ENCODE assay signal across 16 mouse cellular contexts in genomic region chr4:127400165-127401145, GRCm38 (mm10). TPM values are rescaled to one million over a fixed set of nuclear protein-coding genes. Genes with fewer than 3 reads are reported as not detected.
A peak's percentile ranks its signal among the peaks of the same experiment; 100 is the strongest.
DNase-seq lines count a peak whose midpoint lies in the region; ATAC-seq lines count a peak whose summit lies in the region.
"Had no signal": no experiment of that assay in that cellular context is flagged by ENCODE, and none has a peak within 500 bp of the region (broad histone marks: within the 10 kb centered on the region; RNA-seq: fewer than 3 reads in every experiment).

No protein-coding gene starts in this region.

- no peak overlapping the region for H3K4me2 ChIP-seq in neural tube, embryonic 14.5 days (ENCODE audit: low read depth, low read length)
- H3K4me2 ChIP-seq: lung, embryonic 15.5 days; midbrain, embryonic 13.5 days had no signal

- DNase-seq in adrenal gland, postnatal 25 days, result peak; percentile 32
- DNase-seq in adrenal gland, adult (ENCODE audit: inconsistent age in 2 of 2, low spot score in 1 of 2), result no peak
- peak; percentile 36 to 62 for DNase-seq in layer of hippocampus, postnatal 14 days (ENCODE audit: low spot score in 2 of 2)
- no peak for DNase-seq in layer of hippocampus, adult 8-10 months (ENCODE audit: low spot score in 2 of 2)
- peak; percentile 87 for DNase-seq in cerebellum, adult 11-12 months
- no peak for DNase-seq in kidney, adult 18-20 months
- DNase-seq in yolk sac, embryonic 10.5 days (ENCODE audit: low spot score), result no peak
- DNase-seq: adrenal gland, adult 8-10 months; kidney, adult 9 months had no signal

- H3K9ac ChIP-seq in neural tube, embryonic 14.5 days (replicated peaks; ENCODE audit: low read depth, low read length), result no peak overlapping the region
- H3K9ac ChIP-seq: lung, embryonic 15.5 days; midbrain, embryonic 13.5 days had no signal

- no peaks in the 10 kb centered on the region for H3K27me3 ChIP-seq in neural tube, embryonic 14.5 days (ENCODE audit: control insufficient read depth, insufficient read depth, low read length)
- H3K27me3 ChIP-seq: lung, embryonic 15.5 days; midbrain, embryonic 13.5 days had no signal

- WGBS in neural tube, embryonic 14.5 days, result 71% methylated on average over 11 of the region's 11 CpGs

- no peaks in the 10 kb centered on the region for H3K9me3 ChIP-seq in neural tube, embryonic 14.5 days (ENCODE audit: control insufficient read depth, low read length)
- H3K9me3 ChIP-seq: limb, embryonic 10.5 days; lung, embryonic 15.5 days; midbrain, embryonic 13.5 days had no signal

- H3K4me1 ChIP-seq in neural tube, embryonic 14.5 days (ENCODE audit: control insufficient read depth, insufficient read depth, low read length), result no peaks in the 10 kb centered on the region
- H3K4me1 ChIP-seq: midbrain, embryonic 13.5 days had no signal

- no peaks in the 10 kb centered on the region for H3K36me3 ChIP-seq in neural tube, embryonic 14.5 days (ENCODE audit: control insufficient read depth, insufficient read depth, low read length)
- H3K36me3 ChIP-seq: limb, embryonic 10.5 days; lung, embryonic 15.5 days; midbrain, embryonic 13.5 days had no signal

- H3K27ac ChIP-seq in neural tube, embryonic 14.5 days (ENCODE audit: low read depth, low read length), result no peak overlapping the region
- H3K27ac ChIP-seq: heart, adult 2 months; limb, embryonic 10.5 days; lung, embryonic 15.5 days; midbrain, embryonic 13.5 days had no signal

- H3K4me3 ChIP-seq in neural tube, embryonic 14.5 days (ENCODE audit: low read depth, low read length), result no peak overlapping the region
- H3K4me3 ChIP-seq: heart, adult 2 months; limb, embryonic 10.5 days; lung, embryonic 15.5 days; midbrain, embryonic 13.5 days had no signal

- ATAC-seq in neural tube, embryonic 14.5 days (ENCODE audit: low read depth), result peak; percentile 31; the same call in 1 of the 2 replicates
- ATAC-seq: midbrain, embryonic 13.5 days had no signal

RNA-seq across cellular contexts. Expression of gene Gjb5, which starts 42.5 kb away (rescaled TPM):
- not detected in 2 replicates for total RNA-seq in adrenal gland, postnatal 25 days (2021)
- total RNA-seq in layer of hippocampus, postnatal 14 days (2021), result not detected
- not detected for total RNA-seq in layer of hippocampus, adult 8-10 months (2022)
- 0.21 TPM in 1 of 2 replicates, not detected in the other for polyA plus RNA-seq in neural tube, embryonic 14.5 days (2014; fragmentation: Nextera tagmentation; extraction: Ambion mirVana)

RNA-seq across cellular contexts. Expression of gene Gjb4, which starts 46.6 kb away (rescaled TPM):
- not detected in 2 replicates for total RNA-seq in adrenal gland, postnatal 25 days (2021)
- not detected for total RNA-seq in layer of hippocampus, postnatal 14 days (2021)
- total RNA-seq in layer of hippocampus, adult 8-10 months (2022), result not detected
- polyA plus RNA-seq in neural tube, embryonic 14.5 days (2014; fragmentation: Nextera tagmentation; extraction: Ambion mirVana), result not detected in 2 replicates
- total RNA-seq: adrenal gland, adult 8-10 months; heart, adult 2 months had no signal
- polyA plus RNA-seq: forebrain, embryonic 11.5 days; limb, embryonic 10.5 days; testis, adult 2 months had no signal

Comparison
In these comparisons a context has a peak if more than half of its experiments do, and no peak if none do; other contexts are left out.
1. DNase-seq: peak in adrenal gland, postnatal 25 days (single experiment), layer of hippocampus, postnatal 14 days (2 of 2) and cerebellum, adult 11-12 months (single experiment); none in adrenal gland, adult (0 of 2), layer of hippocampus, adult 8-10 months (0 of 2), kidney, adult 18-20 months (single experiment) and yolk sac, embryonic 10.5 days (single experiment).